Mouse (Mus musculus) lung, embryonic 14.5 days (tissue): Measurements from ENCODE around the gene Phkg2. TPM values are rescaled to one million over a fixed set of nuclear protein-coding genes. Genes with fewer than 3 reads are reported as not detected.
A peak's percentile ranks its signal among the peaks of the same experiment; 100 is the strongest.

Experiments
- ATAC-seq: fragments of 200-750 bp; cut with Nextera tagmentation; 2 replicates; pipeline ENCODE4 v1.8.0; 2017; ENCODE audit warnings: mild to moderate bottlenecking, moderate TSS enrichment, moderate library complexity; ENCODE audit not compliant: insufficient read depth
- DNase-seq: peaks from one replicate; pipeline ENCODE4 v3.0.0-alpha.2; 2015
- H3K27ac ChIP-seq: fragments of 300-500 bp; sonication (generic); 2 replicates; pipeline ENCODE4 v1.5.1; 2014; ENCODE audit warnings: low read depth, mild to moderate bottlenecking, moderate library complexity
- H3K27me3 ChIP-seq: fragments of 300-500 bp; sonication (generic); 2 replicates; pipeline ENCODE4 v1.6.1; 2014; ENCODE audit warnings: low read length, control low read depth; ENCODE audit not compliant: insufficient read depth
- H3K36me3 ChIP-seq: fragments of 300-500 bp; sonication (generic); 2 replicates; pipeline ENCODE4 v1.6.1; 2014; ENCODE audit warnings: control low read depth; ENCODE audit not compliant: insufficient read depth
- H3K4me1 ChIP-seq: fragments of 300-500 bp; sonication (generic); 2 replicates; pipeline ENCODE4 v1.6.1; 2014; ENCODE audit warnings: antibody characterized with exemption, control low read depth; ENCODE audit not compliant: insufficient read depth
- H3K4me2 ChIP-seq: fragments of 300-500 bp; sonication (generic); 2 replicates; pipeline ENCODE4 v1.6.1; 2014; ENCODE audit warnings: mild to moderate bottlenecking
- H3K4me3 ChIP-seq: fragments of 300-500 bp; sonication (generic); 2 replicates; pipeline ENCODE4 v1.5.1; 2014; ENCODE audit warnings: low read depth, low read length
- H3K9ac ChIP-seq: fragments of 300-500 bp; sonication (generic); 2 replicates; pipeline ENCODE4 v1.6.1; 2014
- H3K9me3 ChIP-seq: fragments of 300-500 bp; sonication (generic); 2 replicates; pipeline ENCODE4 v1.6.1; 2016; ENCODE audit warnings: low read depth, low read length, control low read depth
- CTCF ChIP-seq: IDR thresholded peaks from 2 replicates; pipeline ENCODE4 v1.5.1; 2016; ENCODE audit warnings: antibody characterized with exemption, low read depth
- WGBS: fragments of 180-500 bp; shearing (Covaris S2); extraction: QIAGEN DNeasy Blood & Tissue Kit; methylation state at CpG from one replicate; pipeline ENCODE4 v1.1.7; 2014; 5-methylcytosine and 5-hydroxymethylcytosine counted together
- polyA plus RNA-seq: library from polyadenylated mRNA; unstranded; fragments of >200 nt; fragmentation: Nextera tagmentation; extraction: Ambion mirVana; gene quantifications from 2 replicates; pipeline ENCODE4 v1.2.1, GENCODE M21; 2014

Phkg2 gene
- polyA plus RNA-seq, 1 experiment from 2014 or later = 39.3 TPM

DNA sequence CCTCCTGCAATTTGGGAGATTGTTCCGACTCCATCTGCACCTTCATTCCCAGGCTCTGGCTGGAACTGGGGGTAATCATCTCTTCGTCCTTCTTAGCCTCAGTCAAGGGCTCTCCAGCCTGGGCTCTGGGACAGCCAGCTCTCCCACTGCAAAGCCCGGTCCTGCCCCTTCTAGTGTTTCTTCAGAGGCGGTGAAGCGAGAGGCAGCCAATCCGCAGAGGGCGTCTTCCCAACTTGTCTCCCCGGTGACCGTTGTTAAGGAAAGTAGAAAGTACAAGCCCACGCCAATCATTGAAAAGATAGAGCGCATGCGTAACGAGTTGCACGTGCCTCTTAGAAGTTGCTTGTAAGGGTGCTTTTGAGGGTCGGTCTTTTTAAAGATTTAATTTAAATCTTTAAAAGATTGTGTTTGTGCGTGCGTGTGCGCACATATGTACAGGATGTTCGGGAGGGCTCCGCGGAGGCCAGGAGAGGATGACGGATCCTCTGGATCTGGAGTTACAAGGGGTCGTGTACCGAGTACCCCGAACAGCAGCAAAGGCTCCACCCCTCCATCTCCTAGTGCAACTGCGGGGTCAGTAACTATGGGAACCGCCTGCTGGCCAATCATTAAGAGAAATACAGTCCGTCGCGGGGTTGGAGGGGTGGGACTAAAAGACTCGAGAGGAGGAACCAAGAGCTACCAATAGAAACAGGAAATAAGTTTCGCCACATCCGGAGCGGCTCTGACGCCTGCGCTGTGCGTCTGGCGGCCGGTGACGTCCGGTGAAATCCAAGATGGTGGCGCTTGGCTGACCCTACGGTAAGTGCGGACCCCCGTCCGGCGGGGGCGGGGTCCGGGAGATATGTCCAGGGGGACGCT is 15.1 kb downstream of the Phkg2 start, which contains the start of the genes Ccdc189 and Rnf40:
TSS of gene Ccdc189 (minus strand) at position 585 of the 861 bp plus-strand sequence.
TSS of gene Rnf40 (plus strand) at position 757 of the 861 bp plus-strand sequence.
- WGBS = under 1% methylated on average over 50 of the region's 50 CpGs
- peak; percentile 98 for DNase-seq
- peaks cover 61% of the 10 kb centered on the region for H3K36me3 ChIP-seq
- H3K27ac ChIP-seq = peak within 1 kb of the TSS; percentile 77
- H3K9ac ChIP-seq = peak within 1 kb of the TSS; percentile 80
- peak within 1 kb of the TSS; percentile 84 for H3K4me3 ChIP-seq
- peak within 1 kb of the TSS; percentile 96 for H3K4me2 ChIP-seq
- TF ChIP-seq CTCF = no peak
- H3K4me1 ChIP-seq = peaks cover 10% of the 10 kb centered on the region
- H3K9me3 ChIP-seq = no peaks in the 10 kb centered on the region
- peak; percentile 98 for ATAC-seq
- H3K27me3 ChIP-seq = no peaks in the 10 kb centered on the region

DNA sequence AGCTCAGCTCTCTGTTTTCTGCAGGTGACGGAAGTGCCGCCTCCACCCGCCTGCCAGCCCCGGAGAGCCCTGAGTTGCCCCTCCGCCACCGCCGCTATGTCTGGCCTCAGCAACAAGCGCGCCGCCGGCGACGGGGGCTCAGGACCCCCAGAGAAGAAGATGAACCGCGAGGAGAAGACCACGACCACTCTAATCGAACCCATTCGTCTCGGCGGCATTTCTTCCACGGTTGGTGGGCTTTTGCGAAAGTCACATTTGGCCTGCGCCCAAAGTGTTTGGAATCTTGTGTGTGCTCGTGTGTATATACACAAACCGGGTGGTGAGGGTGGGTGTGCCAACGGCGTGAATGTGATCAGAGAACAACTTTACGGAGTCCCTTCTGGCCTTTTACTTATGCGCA is 15.8 kb downstream of the Phkg2 start:
- ATAC-seq = no peak
- no peak for DNase-seq
- peak overlapping the region; percentile 80 for H3K9ac ChIP-seq
- peak overlapping the region; percentile 56; the same call in 1 of the 2 replicates for H3K27ac ChIP-seq
- whole genome bisulfite sequencing = 3% methylated on average over 29 of the region's 29 CpGs
- no peak for TF ChIP-seq CTCF
- peaks cover 61% of the 10 kb centered on the region for H3K36me3 ChIP-seq
- H3K9me3 ChIP-seq = no peaks in the 10 kb centered on the region
- no peaks in the 10 kb centered on the region for H3K27me3 ChIP-seq
- peak overlapping the region; percentile 96 for H3K4me2 ChIP-seq
- H3K4me3 ChIP-seq = peak overlapping the region; percentile 84
- H3K4me1 ChIP-seq = peaks cover 10% of the 10 kb centered on the region

GRCm38 (mm10) chr7:127589637-127590036 is 16.5 kb downstream of the Phkg2 start:
- DNase-seq = no peak
- no peak overlapping the region for H3K27ac ChIP-seq
- WGBS = 90% methylated on average over 9 of the region's 9 CpGs
- no peak for ATAC-seq
- TF ChIP-seq CTCF = no peak
- H3K27me3 ChIP-seq = no peaks in the 10 kb centered on the region
- H3K9me3 ChIP-seq = no peaks in the 10 kb centered on the region
- peaks cover 61% of the 10 kb centered on the region for H3K36me3 ChIP-seq
- peak overlapping the region; percentile 96 for H3K4me2 ChIP-seq
- H3K4me3 ChIP-seq = peak overlapping the region; percentile 84
- H3K9ac ChIP-seq = peak overlapping the region; percentile 80
- peaks cover 10% of the 10 kb centered on the region for H3K4me1 ChIP-seq

DNA sequence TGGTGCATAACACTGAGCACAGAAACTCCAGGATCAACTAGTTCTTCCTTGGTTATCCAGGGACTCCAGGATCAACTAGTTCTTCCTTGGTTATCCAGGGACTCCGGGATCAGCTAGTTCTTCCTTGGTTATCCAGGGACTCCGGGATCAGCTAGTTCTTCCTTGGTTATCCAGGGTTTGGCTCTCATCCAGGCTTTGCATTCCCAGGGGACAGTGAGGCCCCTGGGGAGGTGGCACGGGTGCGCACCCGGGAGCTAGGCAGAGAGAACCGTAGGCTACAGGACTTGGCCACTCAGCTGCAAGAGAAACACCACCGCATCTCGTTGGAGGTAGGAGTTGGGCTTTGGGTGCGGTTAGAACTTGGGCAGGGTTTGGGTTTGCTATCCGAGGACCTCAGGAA is 18.0 kb downstream of the Phkg2 start:
- WGBS = 80% methylated on average over 10 of the region's 10 CpGs
- no peak for TF ChIP-seq CTCF

DNA sequence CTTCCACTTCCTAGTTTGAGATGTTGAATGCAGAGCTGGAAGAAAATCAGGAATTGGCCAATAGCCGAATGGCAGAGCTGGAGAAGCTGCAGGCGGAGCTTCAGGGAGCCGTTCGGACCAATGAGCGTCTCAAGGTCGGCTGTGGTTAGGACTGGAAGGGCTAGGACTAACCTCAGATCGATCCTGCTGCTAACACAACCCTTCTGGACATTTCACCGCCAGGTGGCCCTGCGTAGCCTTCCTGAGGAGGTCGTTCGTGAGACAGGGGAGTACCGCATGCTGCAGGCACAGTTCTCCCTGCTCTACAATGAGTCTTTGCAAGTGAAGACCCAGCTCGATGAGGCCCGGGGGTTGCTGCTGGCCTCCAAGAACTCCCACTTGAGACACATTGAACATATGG is 19.4 kb downstream of the Phkg2 start:
- Histone ChIP-seq H3K27ac (no peak overlapping the region), H3K9ac (no peak overlapping the region), H3K9me3 (no peaks in the 10 kb centered on the region), H3K36me3 (peaks cover 81% of the 10 kb centered on the region), H3K27me3 (no peaks in the 10 kb centered on the region), H3K4me2 (no peak overlapping the region), H3K4me3 (no peak overlapping the region), H3K4me1 (peaks cover 4% of the 10 kb centered on the region)
- DNase-seq (no peak), ATAC-seq (no peak)
- no peak for TF ChIP-seq CTCF
- WGBS = 80% methylated on average over 14 of the region's 14 CpGs

More for the DNA sequence above, 18.0 kb downstream of the Phkg2 start:
- Histone ChIP-seq H3K27me3 (no peaks in the 10 kb centered on the region), H3K9ac (no peak overlapping the region), H3K9me3 (no peaks in the 10 kb centered on the region), H3K36me3 (peaks cover 67% of the 10 kb centered on the region), H3K4me2 (no peak overlapping the region), H3K27ac (no peak overlapping the region), H3K4me3 (no peak overlapping the region), H3K4me1 (peaks cover 10% of the 10 kb centered on the region)
- DNase-seq (no peak), ATAC-seq (no peak)

- no peak overlapping the region for H3K27ac ChIP-seq
- DNase-seq = no peak
- no peak for TF ChIP-seq CTCF
Observed at GRCm38 (mm10) chr7:127596747-127597146, 23.6 kb downstream of the Phkg2 start.

GRCm38 (mm10) chr7:127600612-127601011 is 27.5 kb downstream of the Phkg2 start:
- no peak overlapping the region for H3K4me2 ChIP-seq
- no peaks in the 10 kb centered on the region for H3K27me3 ChIP-seq
- no peak for DNase-seq
- 87% methylated on average over 7 of the region's 7 CpGs for WGBS
- no peak for TF ChIP-seq CTCF
- no peaks in the 10 kb centered on the region for H3K9me3 ChIP-seq
- peaks cover 94% of the 10 kb centered on the region for H3K36me3 ChIP-seq
- no peak overlapping the region for H3K27ac ChIP-seq
- H3K9ac ChIP-seq = no peak overlapping the region
- H3K4me3 ChIP-seq = no peak overlapping the region
- no peaks in the 10 kb centered on the region for H3K4me1 ChIP-seq
- no peak for ATAC-seq

More at GRCm38 (mm10) chr7:127596747-127597146, 23.6 kb downstream of the Phkg2 start:
- no peak for ATAC-seq
- no peaks in the 10 kb centered on the region for H3K9me3 ChIP-seq
- H3K4me2 ChIP-seq = no peak overlapping the region
- 93% methylated on average over 17 of the region's 17 CpGs for WGBS
- H3K36me3 ChIP-seq = peaks cover 100% of the 10 kb centered on the region
- no peaks in the 10 kb centered on the region for H3K27me3 ChIP-seq
- no peak overlapping the region for H3K9ac ChIP-seq
- no peak overlapping the region for H3K4me3 ChIP-seq
- H3K4me1 ChIP-seq = no peaks in the 10 kb centered on the region
